Mouse (Mus musculus) small intestine, adult 2 months (tissue): ENCODE data around the gene Btaf1.

Experiments
- CTCF ChIP-seq: fragments of 200-500 bp; IDR thresholded peaks from 2 replicates; pipeline ENCODE4 v1.5.1; 2012; ENCODE audit warnings: low read depth, mild to moderate bottlenecking, control low read depth, inconsistent platforms, low read length, moderate library complexity, mixed read lengths; ENCODE audit not compliant: insufficient replicate concordance, insufficient read length; ENCODE audit errors: extremely low read depth
- POLR2A ChIP-seq: fragments of 200-500 bp; IDR thresholded peaks from 2 replicates; pipeline ENCODE4 v1.6.1; 2012; ENCODE audit warnings: low read depth, mild to moderate bottlenecking, control low read depth, inconsistent platforms, low read length, moderate library complexity

DNA sequence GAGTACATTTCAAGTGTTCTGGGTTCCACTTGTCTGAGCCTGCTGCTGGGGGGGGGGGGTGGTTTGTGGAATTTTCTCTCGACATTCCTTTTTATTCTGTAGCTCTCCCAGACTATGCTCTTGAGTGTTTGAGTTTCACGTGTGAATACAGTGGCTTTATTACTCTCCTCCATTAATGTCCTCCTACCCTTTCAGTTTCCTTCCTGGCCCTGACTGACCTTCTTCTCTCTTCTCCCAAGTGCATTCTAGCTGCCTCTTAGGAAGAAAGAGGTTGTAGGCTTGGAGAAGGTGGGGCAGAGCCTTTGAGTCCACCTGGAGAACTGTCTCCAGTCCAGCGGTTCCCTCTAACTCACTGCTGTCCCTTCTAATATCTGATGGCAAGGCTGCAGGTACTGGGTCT, 2.9 kb upstream of the Btaf1 start:
- TF ChIP-seq POLR2A (no peak), CTCF (no peak)
